Mouse (Mus musculus): ENCODE data around the gene Xpo6.

GRCm38 (mm10) chr7:126076935-126077334 is 123.4 kb downstream of the Xpo6 start:
- TF ChIP-seq CTCF (IDR thresholded peaks at IDR 0.05; ENCODE audit: control insufficient read depth, insufficient read depth, low read length), result no peak
- TF ChIP-seq POLR2A (IDR thresholded peaks at IDR 0.05; ENCODE audit: borderline replicate concordance, control insufficient read depth, low read depth, low read length), result no peak
